Mouse (Mus musculus) liver, embryonic 11.5 days (tissue): ENCODE results near the gene Mtch2. TPM values are rescaled to one million over a fixed set of nuclear protein-coding genes. Genes with fewer than 3 reads are reported as not detected.
A peak's percentile ranks its signal among the peaks of the same experiment; 100 is the strongest.
"Not testable (repeated sequence)": the region's sequence is repeated elsewhere in the genome, so short reads cannot be mapped to it uniquely, and the experiment has no call there.

Source experiments
- ATAC-seq: fragments of 200-750 bp; cut with Nextera tagmentation; replicated peaks from 2 replicates; pipeline ENCODE4 v1.8.0; 2017; ENCODE audit warnings: moderate number of reproducible peaks, mild to moderate bottlenecking, moderate TSS enrichment, moderate library complexity; ENCODE audit not compliant: low FRiP score
- DNase-seq: peaks from one replicate; pipeline ENCODE4 v3.0.0-alpha.2; 2017; ENCODE audit warnings: low spot score
- H3K27ac ChIP-seq: fragments of 300-500 bp; sonication (generic); 2 replicates; pipeline ENCODE4 v1.5.1; 2014; ENCODE audit warnings: mild to moderate bottlenecking, low read depth, low read length, control low read depth
- H3K27me3 ChIP-seq: fragments of 300-500 bp; sonication (generic); replicated peaks from 2 replicates; pipeline ENCODE4 v1.6.1; 2014; ENCODE audit warnings: low read length, mixed read lengths; ENCODE audit not compliant: control insufficient read depth, insufficient read depth
- H3K36me3 ChIP-seq: fragments of 300-500 bp; sonication (generic); 2 replicates; pipeline ENCODE4 v1.6.1; 2014; ENCODE audit warnings: mild to moderate bottlenecking, low read length, moderate library complexity, mixed read lengths; ENCODE audit not compliant: control insufficient read depth, insufficient read depth
- H3K4me1 ChIP-seq: fragments of 300-500 bp; sonication (generic); replicated peaks from 2 replicates; pipeline ENCODE4 v1.6.1; 2014; ENCODE audit warnings: low read length, mixed read lengths; ENCODE audit not compliant: control insufficient read depth, insufficient read depth
- H3K4me2 ChIP-seq: fragments of 300-500 bp; sonication (generic); 2 replicates; pipeline ENCODE4 v1.6.1; 2014; ENCODE audit warnings: mild to moderate bottlenecking, control low read depth, moderate library complexity
- H3K4me3 ChIP-seq: fragments of 300-500 bp; sonication (generic); 2 replicates; pipeline ENCODE4 v1.5.1; 2014; ENCODE audit warnings: low read depth, low read length, control low read depth
- H3K9ac ChIP-seq: fragments of 300-500 bp; sonication (generic); 2 replicates; pipeline ENCODE4 v1.6.1; 2014; ENCODE audit warnings: low read depth, low read length, control low read depth
- H3K9me3 ChIP-seq: fragments of 300-500 bp; sonication (generic); 2 replicates; pipeline ENCODE4 v1.6.1; 2016; ENCODE audit warnings: low read length, inconsistent platforms, mixed read lengths; ENCODE audit not compliant: control insufficient read depth
- WGBS: fragments of 180-500 bp; shearing (Covaris S2); extraction: QIAGEN DNeasy Blood & Tissue Kit; methylation state at CpG from one replicate; pipeline ENCODE4 v1.1.7; 2014; 5-methylcytosine and 5-hydroxymethylcytosine counted together
- polyA plus RNA-seq: library from polyadenylated mRNA; unstranded; fragments of >200 nt; fragmentation: Nextera tagmentation; extraction: Ambion mirVana; gene quantifications from 2 replicates; pipeline ENCODE4 v1.2.1, GENCODE M21; 2014

The Mtch2 gene
- polyA plus RNA-seq, 1 experiment from 2014 or later = 218 TPM

GRCm38 (mm10) chr2:90886436-90886835 is 39.5 kb downstream of the Mtch2 start:
- peaks cover 16% of the 10 kb centered on the region for H3K4me1 ChIP-seq
- no peak overlapping the region for H3K4me3 ChIP-seq

GRCm38 (mm10) chr2:90887627-90888026 is 40.7 kb downstream of the Mtch2 start:
- no peak for ATAC-seq
- H3K4me2 ChIP-seq = no peak overlapping the region
- peaks cover 20% of the 10 kb centered on the region for H3K4me1 ChIP-seq
- H3K9me3 ChIP-seq = no peaks in the 10 kb centered on the region
- H3K27me3 ChIP-seq = peaks cover 70% of the 10 kb centered on the region
- H3K4me3 ChIP-seq = no peak overlapping the region
- WGBS = 65% methylated on average over 5 of the region's 5 CpGs
- no peak overlapping the region for H3K9ac ChIP-seq
- H3K36me3 ChIP-seq = no peaks in the 10 kb centered on the region
- H3K27ac ChIP-seq = no peak overlapping the region
- DNase-seq = no peak

More at GRCm38 (mm10) chr2:90886436-90886835, 39.5 kb downstream of the Mtch2 start:
- 46% methylated on average over 6 of the region's 6 CpGs for WGBS
- DNase-seq = no peak
- Histone ChIP-seq H3K27ac (no peak overlapping the region), H3K9me3 (no peaks in the 10 kb centered on the region), H3K27me3 (peaks cover 70% of the 10 kb centered on the region), H3K36me3 (no peaks in the 10 kb centered on the region), H3K9ac (no peak overlapping the region), H3K4me2 (peak overlapping the region; percentile 88)
- ATAC-seq = no peak

- H3K4me3 ChIP-seq = peak overlapping the region; percentile 68
- peak overlapping the region; percentile 38 for H3K27ac ChIP-seq
- DNase-seq (peak; percentile 65), ATAC-seq (peak; percentile 68)
- 5% methylated on average over 132 of the region's 133 CpGs for WGBS
- H3K36me3 ChIP-seq = 0 out of 2 replicates have a peak, but pooled peaks cover 5% of the 10 kb centered on the region
- peak overlapping the region; percentile 73 for H3K9ac ChIP-seq
- H3K9me3 ChIP-seq = no peaks in the 10 kb centered on the region
- H3K4me1 ChIP-seq = peaks cover 37% of the 10 kb centered on the region
- H3K27me3 ChIP-seq = peaks cover 55% of the 10 kb centered on the region
- H3K4me2 ChIP-seq = peak overlapping the region; percentile 81
Measured at GRCm38 (mm10) chr2:90889550-90890548, 42.9 kb downstream of the Mtch2 start.

- Histone ChIP-seq H3K9ac (peak overlapping the region; percentile 52), H3K27me3 (peaks cover 16% of the 10 kb centered on the region), H3K27ac (peak overlapping the region; percentile 93), H3K4me3 (no peak overlapping the region), H3K4me1 (peaks cover 41% of the 10 kb centered on the region), H3K36me3 (peaks cover 30% of the 10 kb centered on the region), H3K4me2 (peak overlapping the region; percentile 52), H3K9me3 (no peaks in the 10 kb centered on the region)
- no peak for DNase-seq
- peak; percentile 89 for ATAC-seq
- WGBS = 59% methylated on average over 6 of the region's 6 CpGs
Measured at GRCm38 (mm10) chr2:90893673-90894298, 46.8 kb downstream of the Mtch2 start.

GRCm38 (mm10) chr2:90894299-90894677 is 47.3 kb downstream of the Mtch2 start:
- peak overlapping the region; percentile 40; the same call in 1 of the 2 replicates for H3K9ac ChIP-seq
- peak overlapping the region; percentile 52 for H3K4me2 ChIP-seq
- peaks cover 11% of the 10 kb centered on the region for H3K27me3 ChIP-seq
- DNase-seq, H3K9me3 ChIP-seq, H3K4me3 ChIP-seq: not testable (repeated sequence)
- H3K27ac ChIP-seq = peak overlapping the region; percentile 93
- H3K36me3 ChIP-seq = peaks cover 32% of the 10 kb centered on the region
- ATAC-seq = 0 out of 2 replicates have a peak, but pooled peaks have one; percentile 25
- WGBS = 56% methylated on average over 3 of the region's 3 CpGs
- H3K4me1 ChIP-seq = peaks cover 38% of the 10 kb centered on the region

- WGBS = 81% methylated on average over 2 of the region's 2 CpGs
- peak overlapping the region; percentile 88 for H3K4me3 ChIP-seq
- H3K4me1 ChIP-seq = peaks cover 11% of the 10 kb centered on the region
- no peaks in the 10 kb centered on the region for H3K27me3 ChIP-seq
- peak overlapping the region; percentile 78 for H3K4me2 ChIP-seq
- ATAC-seq (no peak), DNase-seq (no peak)
- peak overlapping the region; percentile 95 for H3K9ac ChIP-seq
- no peaks in the 10 kb centered on the region for H3K9me3 ChIP-seq
- peaks cover 25% of the 10 kb centered on the region for H3K36me3 ChIP-seq
- no peak overlapping the region for H3K27ac ChIP-seq
Measured at GRCm38 (mm10) chr2:90903398-90903797, 56.4 kb downstream of the Mtch2 start.

- no peaks in the 10 kb centered on the region for H3K9me3 ChIP-seq
- no peaks in the 10 kb centered on the region for H3K27me3 ChIP-seq
- peaks cover 11% of the 10 kb centered on the region for H3K4me1 ChIP-seq
- H3K4me2 ChIP-seq = peak within 1 kb of the TSS; percentile 78
- H3K9ac ChIP-seq = peak within 1 kb of the TSS; percentile 95
- DNase-seq (peak; percentile 93), ATAC-seq (peak; percentile 92)
- WGBS = under 1% methylated on average over 43 of the region's 43 CpGs
- peaks cover 26% of the 10 kb centered on the region for H3K36me3 ChIP-seq
- peak within 1 kb of the TSS; percentile 81 for H3K27ac ChIP-seq
- H3K4me3 ChIP-seq = peak within 1 kb of the TSS; percentile 88
Measured at GRCm38 (mm10) chr2:90904076-90904855, 57.3 kb downstream of the Mtch2 start, which contains the start of the genes Kbtbd4 and Ndufs3. Kbtbd4 (plus strand) TSS chr2:90904740. Ndufs3 (minus strand) TSS chr2:90904827.

GRCm38 (mm10) chr2:90904856-90905224 is 57.9 kb downstream of the Mtch2 start:
- H3K9ac ChIP-seq = peak overlapping the region; percentile 95
- H3K4me3 ChIP-seq = peak overlapping the region; percentile 88
- ATAC-seq (peak; percentile 53), DNase-seq (no peak)
- peak overlapping the region; percentile 81; the same call in 1 of the 2 replicates for H3K27ac ChIP-seq
- H3K9me3 ChIP-seq = no peaks in the 10 kb centered on the region
- peaks cover 31% of the 10 kb centered on the region for H3K36me3 ChIP-seq
- under 1% methylated on average over 21 of the region's 21 CpGs for WGBS
- peaks cover 11% of the 10 kb centered on the region for H3K4me1 ChIP-seq
- H3K4me2 ChIP-seq = peak overlapping the region; percentile 78
- no peaks in the 10 kb centered on the region for H3K27me3 ChIP-seq
